ENCODE assay signal across 28 mouse cellular contexts in genomic region chr1:119479641-119480040, GRCm38 (mm10). TPM values are rescaled to one million over a fixed set of nuclear protein-coding genes. Genes with fewer than 3 reads are reported as not detected.
"Had no signal": no experiment of that assay in that cellular context is flagged by ENCODE, and none has a peak within 500 bp of the region (broad histone marks: within the 10 kb centered on the region; RNA-seq: fewer than 3 reads in every experiment).

No protein-coding gene starts in this region.

- H3K9ac ChIP-seq: heart, embryonic 12.5 days; hindbrain, embryonic 12.5 days; hindbrain, embryonic 14.5 days; intestine, embryonic 15.5 days; limb, embryonic 12.5 days; liver, embryonic 13.5 days; liver, embryonic 15.5 days had no signal

- H3K4me2 ChIP-seq: heart, embryonic 12.5 days; hindbrain, embryonic 12.5 days; hindbrain, embryonic 14.5 days; intestine, embryonic 15.5 days; limb, embryonic 12.5 days; liver, embryonic 13.5 days; liver, embryonic 15.5 days had no signal

- H3K27ac ChIP-seq: gastrocnemius, adult 2 months; heart, embryonic 10.5 days; hindbrain, embryonic 10.5 days; hindbrain, embryonic 12.5 days; hindbrain, embryonic 14.5 days; intestine, embryonic 15.5 days; layer of hippocampus, adult 2 months; left cerebral cortex, adult 2 months; limb, embryonic 10.5 days; limb, embryonic 12.5 days; liver, embryonic 13.5 days; liver, embryonic 15.5 days had no signal

- DNase-seq: gastrocnemius, adult 2 months; gastrocnemius, postnatal 10 days; gastrocnemius, postnatal 25 days; heart, adult 18-20 months; heart, postnatal 10 days; heart, postnatal 4 days; kidney, adult 18-20 months; kidney, adult 8-10 months; kidney, postnatal 10 days; kidney, postnatal 25 days; kidney, postnatal 4 days; liver; liver, embryonic 13.5 days had no signal

- H3K4me3 ChIP-seq: gastrocnemius, adult 2 months; heart, embryonic 10.5 days; heart, embryonic 12.5 days; hindbrain, embryonic 10.5 days; hindbrain, embryonic 12.5 days; intestine, embryonic 15.5 days; layer of hippocampus, adult 2 months; left cerebral cortex, adult 2 months; limb, embryonic 10.5 days; limb, embryonic 12.5 days; liver, embryonic 13.5 days; liver, embryonic 15.5 days had no signal

- H3K27me3 ChIP-seq: heart, embryonic 12.5 days; hindbrain, embryonic 12.5 days; intestine, embryonic 15.5 days; limb, embryonic 12.5 days; liver, embryonic 15.5 days had no signal

- H3K4me1 ChIP-seq: hindbrain, embryonic 12.5 days; intestine, embryonic 15.5 days had no signal

- ATAC-seq: hindbrain, embryonic 16.5 days; inflammation-experienced regulatory T-cells, adult 6 months; intestine, embryonic 15.5 days; intestine, postnatal 0 days had no signal

- H3K9me3 ChIP-seq: heart, embryonic 10.5 days; heart, embryonic 12.5 days; hindbrain, embryonic 10.5 days; hindbrain, embryonic 12.5 days; intestine, embryonic 15.5 days; limb, embryonic 10.5 days; limb, embryonic 12.5 days; liver, embryonic 13.5 days; liver, embryonic 15.5 days had no signal

RNA-seq across cellular contexts. Expression of gene Inhbb, which starts 57.6 kb away (rescaled TPM):
- total RNA-seq: granulocyte monocyte progenitor cell, adult 5-6 weeks had no signal
- polyA plus RNA-seq: inflammation-experienced regulatory T-cells, adult 6 months had no signal
